Mouse (Mus musculus): ENCODE measurements at regions not wholly inside any gene's neighbourhood (a gene's known extent, or its start where the extent isn't known, plus 50 kb on each side); places are given as distances from the start of the nearest gene placed in this dataset.
"Not testable (repeated sequence)": the region's sequence is repeated elsewhere in the genome, so short reads cannot be mapped to it uniquely, and the experiment has no call there.

DNA sequence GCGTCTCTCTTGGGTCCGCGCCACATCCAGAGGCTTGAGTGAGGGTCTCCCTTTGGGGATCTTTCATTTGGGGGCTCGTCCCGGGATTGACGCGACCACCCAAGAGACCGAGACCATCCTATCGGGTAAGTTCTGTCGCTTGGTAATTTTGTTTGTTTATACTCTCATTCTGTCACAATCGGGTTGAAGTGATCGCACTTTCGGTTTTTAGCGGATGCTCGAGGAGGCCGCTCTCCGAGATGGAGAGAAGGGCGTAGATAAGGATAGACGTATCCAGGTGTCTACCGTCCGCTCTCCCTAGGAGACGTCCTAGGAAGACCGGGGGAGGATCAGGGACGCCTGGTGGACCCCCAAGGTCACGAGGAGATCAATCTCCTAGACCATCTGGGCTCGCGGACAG, 199.3 kb upstream of the Mrpl21 start:
- DNase-seq (ENCODE audit: low spot score in 2 of 2) = peak; percentile 9 to 18

DNA sequence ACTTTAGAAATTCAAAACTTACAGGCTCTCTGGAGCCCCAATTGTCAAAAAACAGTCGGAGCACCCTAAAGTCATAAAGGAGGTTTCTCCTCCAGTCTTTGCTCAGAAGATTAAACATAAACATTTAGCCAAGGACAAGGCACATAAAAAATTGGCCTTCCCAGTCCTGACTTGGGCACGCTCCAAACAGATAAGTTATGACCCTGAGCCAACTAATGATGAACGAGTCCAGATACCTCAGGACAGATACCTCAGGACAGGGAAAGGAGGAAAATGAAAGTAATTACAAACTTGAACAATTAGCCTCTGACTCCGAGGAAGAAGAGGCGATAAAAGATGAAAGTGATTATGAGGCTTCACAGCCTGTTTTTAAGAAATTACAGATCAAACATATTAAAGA, 190.9 kb upstream of the Mrpl21 start:
- DNase-seq (ENCODE audit: low spot score in 2 of 2) = not testable (repeated sequence)

All from heart, adult 9 months (tissue).